Mouse (Mus musculus): ENCODE measurements around the gene Zfp839.
A peak's percentile ranks its signal among the peaks of the same experiment; 100 is the strongest.

The Zfp839 gene

GRCm38 (mm10) chr12:110875351-110875750 is 25.3 kb downstream of the Zfp839 start:
- no peak for DNase-seq (ENCODE audit: low spot score in 2 of 2)

- no peak for DNase-seq (ENCODE audit: low spot score in 2 of 2)
These were observed 32.2 kb downstream of the Zfp839 start for GRCm38 (mm10) chr12:110882291-110882690.

- no peak for DNase-seq (ENCODE audit: low spot score in 2 of 2)
These were observed 35.2 kb downstream of the Zfp839 start for GRCm38 (mm10) chr12:110885251-110885650.

GRCm38 (mm10) chr12:110888106-110888505 is 38.1 kb downstream of the Zfp839 start:
- DNase-seq (ENCODE audit: low spot score in 2 of 2), result no peak

GRCm38 (mm10) chr12:110888606-110889005 is 38.6 kb downstream of the Zfp839 start:
- peak; percentile 67 to 81 for DNase-seq (ENCODE audit: low spot score in 2 of 2)

GRCm38 (mm10) chr12:110889036-110890020 is 39.3 kb downstream of the Zfp839 start, which contains the start of the genes Cinp and Tecpr2:
Gene Cinp (minus strand): TSS chr12:110889145.
Gene Tecpr2 (plus strand): TSS chr12:110889264.
- DNase-seq (ENCODE audit: low spot score in 2 of 2), result peak; percentile 98 to 99

GRCm38 (mm10) chr12:110891887-110892286 is 41.8 kb downstream of the Zfp839 start:
- DNase-seq (ENCODE audit: low spot score in 2 of 2), result no peak

- no peak for DNase-seq (ENCODE audit: low spot score in 2 of 2)
These were observed 52.1 kb downstream of the Zfp839 start for GRCm38 (mm10) chr12:110902106-110902505.

GRCm38 (mm10) chr12:110903536-110903935 is 53.5 kb downstream of the Zfp839 start:
- no peak for DNase-seq (ENCODE audit: low spot score in 2 of 2)

GRCm38 (mm10) chr12:110907845-110908244 is 57.8 kb downstream of the Zfp839 start:
- no peak for DNase-seq (ENCODE audit: low spot score in 2 of 2)

GRCm38 (mm10) chr12:110909962-110910361 is 59.9 kb downstream of the Zfp839 start:
- no peak for DNase-seq (ENCODE audit: low spot score in 2 of 2)

GRCm38 (mm10) chr12:110915761-110916160 is 65.7 kb downstream of the Zfp839 start:
- no peak for DNase-seq (ENCODE audit: low spot score in 2 of 2)
